Comparison of ENCODE assay signal across 23 mouse cellular contexts in the genomic region with DNA sequence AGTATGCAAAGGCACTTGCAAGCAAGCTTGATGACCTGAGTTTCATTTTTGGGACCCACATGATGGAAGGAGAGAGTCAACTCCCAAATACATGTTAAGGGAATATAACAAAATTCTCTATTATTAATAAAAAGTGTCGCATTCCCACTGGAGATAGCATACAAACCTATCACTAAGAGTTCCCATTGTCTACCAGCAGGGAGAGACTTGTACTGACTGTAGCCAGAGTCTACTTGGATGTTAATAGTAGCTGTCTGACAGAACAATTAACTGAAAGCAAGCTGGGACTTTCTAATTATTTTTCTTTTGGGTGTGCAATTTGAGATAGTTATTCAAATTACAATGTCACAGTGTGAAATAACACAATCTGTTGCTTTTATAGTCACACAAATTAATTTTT. TPM values are rescaled to one million over a fixed set of nuclear protein-coding genes. Genes with fewer than 3 reads are reported as not detected.
DNase-seq lines count a peak whose midpoint lies in the region; ATAC-seq and TF ChIP-seq lines count a peak whose summit lies in the region.
"Had no signal": no experiment of that assay in that cellular context is flagged by ENCODE, and none has a peak within 500 bp of the region (broad histone marks: within the 10 kb centered on the region; RNA-seq: fewer than 3 reads in every experiment).

No protein-coding gene starts in this region.

- peak; percentile 25 for TF ChIP-seq CTCF in forebrain, postnatal 0 days (IDR thresholded peaks at IDR 0.05; ENCODE audit: low read depth)
- TF ChIP-seq CTCF in layer of hippocampus, adult 2 months (conservative IDR thresholded peaks at IDR 0.05), result peak; percentile 60
- TF ChIP-seq CTCF in midbrain, postnatal 0 days (IDR thresholded peaks at IDR 0.05), result 0 out of 2 replicates have a peak, but pooled peaks have one; percentile 2

- no peaks in the 10 kb centered on the region for H3K36me3 ChIP-seq in forebrain, postnatal 0 days (ENCODE audit: insufficient read depth)
- no peaks in the 10 kb centered on the region for H3K36me3 ChIP-seq in forebrain, embryonic 15.5 days
- H3K36me3 ChIP-seq in midbrain, postnatal 0 days (ENCODE audit: insufficient read depth, low read length), result no peaks in the 10 kb centered on the region
- no peaks in the 10 kb centered on the region for H3K36me3 ChIP-seq in midbrain, embryonic 11.5 days (ENCODE audit: control insufficient read depth, insufficient read depth, low read length)
- H3K36me3 ChIP-seq: embryonic facial prominence, embryonic 13.5 days; embryonic facial prominence, embryonic 15.5 days; forebrain, embryonic 10.5 days; forebrain, embryonic 12.5 days had no signal

- no peaks in the 10 kb centered on the region for H3K9me3 ChIP-seq in forebrain, postnatal 0 days (ENCODE audit: low read length)
- H3K9me3 ChIP-seq in forebrain, embryonic 15.5 days, result no peaks in the 10 kb centered on the region
- no peaks in the 10 kb centered on the region for H3K9me3 ChIP-seq in midbrain, postnatal 0 days (ENCODE audit: low read length)
- H3K9me3 ChIP-seq in midbrain, embryonic 11.5 days (ENCODE audit: control insufficient read depth, low read length), result no peaks in the 10 kb centered on the region
- H3K9me3 ChIP-seq: embryonic facial prominence, embryonic 13.5 days; embryonic facial prominence, embryonic 15.5 days; forebrain, embryonic 10.5 days; forebrain, embryonic 12.5 days had no signal

- ATAC-seq in forebrain, postnatal 0 days, result peak; percentile 59; the same call in 1 of the 2 replicates
- no peak for ATAC-seq in forebrain, embryonic 15.5 days (replicated peaks)
- ATAC-seq in midbrain, postnatal 0 days (ENCODE audit: low FRiP score), result no peak
- no peak for ATAC-seq in midbrain, embryonic 11.5 days (ENCODE audit: low FRiP score)

- no peak overlapping the region for H3K27ac ChIP-seq in forebrain, postnatal 0 days (ENCODE audit: low read depth, low read length)
- no peak overlapping the region for H3K27ac ChIP-seq in forebrain, embryonic 15.5 days (replicated peaks)
- H3K27ac ChIP-seq in layer of hippocampus, adult 2 months, result no peak overlapping the region
- H3K27ac ChIP-seq in midbrain, postnatal 0 days (ENCODE audit: low read depth, low read length), result no peak overlapping the region
- H3K27ac ChIP-seq in midbrain, embryonic 11.5 days (ENCODE audit: low read depth, low read length), result no peak overlapping the region
- H3K27ac ChIP-seq: embryonic facial prominence, embryonic 13.5 days; embryonic facial prominence, embryonic 15.5 days; forebrain, embryonic 10.5 days; forebrain, embryonic 12.5 days had no signal

- WGBS in forebrain, postnatal 0 days, result 82% methylated on average over 1 of the region's 1 CpGs
- 83% methylated on average over 1 of the region's 1 CpGs for WGBS in forebrain, embryonic 15.5 days
- 89% methylated on average over 1 of the region's 1 CpGs for WGBS in midbrain, postnatal 0 days
- 89% methylated on average over 1 of the region's 1 CpGs for WGBS in midbrain, embryonic 11.5 days

- no peaks in the 10 kb centered on the region for H3K4me1 ChIP-seq in forebrain, postnatal 0 days (ENCODE audit: insufficient read depth)
- H3K4me1 ChIP-seq in forebrain, embryonic 15.5 days, result no peaks in the 10 kb centered on the region
- no peaks in the 10 kb centered on the region for H3K4me1 ChIP-seq in midbrain, postnatal 0 days (ENCODE audit: insufficient read depth, low read length)
- H3K4me1 ChIP-seq in midbrain, embryonic 11.5 days (ENCODE audit: control insufficient read depth, insufficient read depth, low read length), result no peaks in the 10 kb centered on the region
- H3K4me1 ChIP-seq: embryonic facial prominence, embryonic 13.5 days; embryonic facial prominence, embryonic 15.5 days; forebrain, embryonic 10.5 days; forebrain, embryonic 12.5 days had no signal

- H3K9ac ChIP-seq in forebrain, postnatal 0 days, result no peak overlapping the region
- H3K9ac ChIP-seq in forebrain, embryonic 15.5 days (replicated peaks), result no peak overlapping the region
- H3K9ac ChIP-seq in midbrain, postnatal 0 days (replicated peaks; ENCODE audit: low read length, poor library complexity, severe bottlenecking), result no peak overlapping the region
- H3K9ac ChIP-seq in midbrain, embryonic 11.5 days (ENCODE audit: low read length), result no peak overlapping the region
- H3K9ac ChIP-seq: embryonic facial prominence, embryonic 13.5 days; embryonic facial prominence, embryonic 15.5 days; forebrain, embryonic 12.5 days had no signal

- no peak for DNase-seq in forebrain, postnatal 0 days
- no peak for DNase-seq in layer of hippocampus, adult 2 months (ENCODE audit: low spot score in 2 of 2)
- DNase-seq in layer of hippocampus, postnatal 10 days (ENCODE audit: low spot score in 2 of 2), result no peak
- DNase-seq in midbrain, postnatal 0 days (ENCODE audit: low spot score), result no peak
- DNase-seq in midbrain, embryonic 11.5 days (ENCODE audit: low spot score, missing footprints), result no peak
- DNase-seq in cerebellum, adult 18-20 months, result no peak
- DNase-seq: adrenal gland, adult 2 months; adrenal gland, postnatal 10 days; adrenal gland, postnatal 25 days; cerebellum, adult 11-12 months; cerebellum, adult 8-10 months; cerebellum, adult 9-11 months; cerebellum, postnatal 14 days; cerebellum, postnatal 36 days; embryo, embryonic 11 days had no signal

- H3K27me3 ChIP-seq in forebrain, postnatal 0 days (ENCODE audit: insufficient read depth, low read length), result no peaks in the 10 kb centered on the region
- no peaks in the 10 kb centered on the region for H3K27me3 ChIP-seq in forebrain, embryonic 15.5 days
- no peaks in the 10 kb centered on the region for H3K27me3 ChIP-seq in midbrain, postnatal 0 days (ENCODE audit: insufficient read depth, low read length)
- no peaks in the 10 kb centered on the region for H3K27me3 ChIP-seq in midbrain, embryonic 11.5 days (ENCODE audit: control insufficient read depth, insufficient read depth, low read length)
- H3K27me3 ChIP-seq: embryonic facial prominence, embryonic 13.5 days; embryonic facial prominence, embryonic 15.5 days; forebrain, embryonic 12.5 days had no signal

- H3K4me3 ChIP-seq in forebrain, postnatal 0 days (ENCODE audit: low read depth, low read length), result no peak overlapping the region
- no peak overlapping the region for H3K4me3 ChIP-seq in forebrain, embryonic 15.5 days
- H3K4me3 ChIP-seq in layer of hippocampus, adult 2 months, result no peak overlapping the region
- H3K4me3 ChIP-seq in midbrain, postnatal 0 days (ENCODE audit: low read depth, low read length), result no peak overlapping the region
- H3K4me3 ChIP-seq in midbrain, embryonic 11.5 days (ENCODE audit: low read depth, low read length), result no peak overlapping the region
- H3K4me3 ChIP-seq: embryonic facial prominence, embryonic 13.5 days; embryonic facial prominence, embryonic 15.5 days; erythroblast, embryonic 14.5 days; forebrain, embryonic 10.5 days; forebrain, embryonic 12.5 days had no signal

- no peak overlapping the region for H3K4me2 ChIP-seq in forebrain, postnatal 0 days (ENCODE audit: low read depth)
- no peak overlapping the region for H3K4me2 ChIP-seq in forebrain, embryonic 15.5 days (replicated peaks)
- H3K4me2 ChIP-seq in midbrain, postnatal 0 days (ENCODE audit: low read depth, low read length, poor library complexity, severe bottlenecking), result no peak overlapping the region
- H3K4me2 ChIP-seq in midbrain, embryonic 11.5 days, result no peak overlapping the region
- H3K4me2 ChIP-seq: embryonic facial prominence, embryonic 13.5 days; embryonic facial prominence, embryonic 15.5 days; forebrain, embryonic 12.5 days had no signal

RNA-seq across cellular contexts. Expression of gene Thsd7b, which starts 31.1 kb away (rescaled TPM):
- 12.2 and 19.9 TPM in 2 replicates for total RNA-seq in forebrain, postnatal 0 days (2014; rRNA removed)
- polyA plus RNA-seq in forebrain, postnatal 0 days (2015; fragmentation: Nextera tagmentation; extraction: Ambion mirVana), result 5.2 and 8.0 TPM in 2 replicates
- polyA plus RNA-seq in forebrain, embryonic 15.5 days (2015; fragmentation: Nextera tagmentation; extraction: Ambion mirVana), result 6.2 and 7.3 TPM in 2 replicates
- total RNA-seq in layer of hippocampus, adult 2 months (2021), result 10 to 100 TPM; 16.0 to 17.8 TPM
- 10 to 100 TPM; 30.8 to 34.5 TPM for total RNA-seq in layer of hippocampus, postnatal 10 days (2021)
- total RNA-seq in midbrain, postnatal 0 days (2014; rRNA removed), result 19.8 and 20.8 TPM in 2 replicates
- polyA plus RNA-seq in midbrain, postnatal 0 days (2015; fragmentation: Nextera tagmentation; extraction: Ambion mirVana), result 9.5 and 11.6 TPM in 2 replicates
- 3.1 and 3.3 TPM in 2 replicates for polyA plus RNA-seq in midbrain, embryonic 11.5 days (2014; fragmentation: Nextera tagmentation; extraction: Ambion mirVana)
- total RNA-seq: common myeloid progenitor, adult 5-6 weeks; MEL had no signal
- polyA plus RNA-seq: erythroblast, embryonic 14.5 days had no signal

Comparison
In these comparisons a context has a peak if more than half of its experiments do, and no peak if none do; other contexts are left out.
1. CTCF ChIP-seq: peak in every context shown above with its lines; median percentile 60 in layer of hippocampus, adult 2 months; 25 in forebrain, postnatal 0 days; 2 in midbrain, postnatal 0 days.